Mouse (Mus musculus): Measurements from ENCODE around the gene Bcor. TPM values are rescaled to one million over a fixed set of nuclear protein-coding genes. Genes with fewer than 3 reads are reported as not detected.

Gene Bcor
- total and polyA plus RNA-seq, 2 experiments from 2014 or later, result 12.9 to 45.5 TPM

DNA sequence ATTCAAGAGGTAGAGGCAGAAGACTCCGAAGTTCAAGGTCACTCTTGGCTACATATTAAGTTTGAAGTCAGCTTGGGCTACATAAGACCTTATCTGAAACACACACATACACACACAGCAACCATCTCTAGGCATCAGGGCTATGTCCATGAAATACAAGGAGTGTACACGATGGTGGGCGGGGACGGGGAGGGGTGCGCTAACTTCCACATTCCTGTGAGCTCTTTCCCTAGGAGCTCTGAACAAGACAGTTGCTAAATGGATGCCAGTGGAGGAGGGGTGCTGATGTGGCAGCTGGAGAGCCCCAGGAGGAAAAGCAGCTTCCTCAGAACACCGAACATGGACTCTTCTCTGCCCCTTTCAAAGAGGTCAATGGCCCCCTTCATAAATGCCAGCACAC lies 49.6 kb downstream of the Bcor start:
- no peaks in the 10 kb centered on the region for H3K4me1 ChIP-seq (ENCODE audit: insufficient read depth, low read length)
- no peak overlapping the region for H3K9ac ChIP-seq (replicated peaks; ENCODE audit: low read length, poor library complexity, severe bottlenecking)
- DNase-seq (ENCODE audit: low spot score), result no peak
- TF ChIP-seq CTCF (IDR thresholded peaks at IDR 0.05), result no peak
- H3K4me3 ChIP-seq (ENCODE audit: low read depth, low read length), result no peak overlapping the region
- no peak overlapping the region for H3K4me2 ChIP-seq (ENCODE audit: low read depth, low read length, poor library complexity, severe bottlenecking)
- no peak for ATAC-seq (ENCODE audit: low FRiP score)
- H3K36me3 ChIP-seq (ENCODE audit: insufficient read depth, low read length), result no peaks in the 10 kb centered on the region
- WGBS, result 85% methylated on average over 6 of the region's 6 CpGs
- no peak overlapping the region for H3K27ac ChIP-seq (ENCODE audit: low read depth, low read length)
- no peaks in the 10 kb centered on the region for H3K9me3 ChIP-seq (ENCODE audit: low read length)
- no peaks in the 10 kb centered on the region for H3K27me3 ChIP-seq (ENCODE audit: insufficient read depth, low read length)

DNA sequence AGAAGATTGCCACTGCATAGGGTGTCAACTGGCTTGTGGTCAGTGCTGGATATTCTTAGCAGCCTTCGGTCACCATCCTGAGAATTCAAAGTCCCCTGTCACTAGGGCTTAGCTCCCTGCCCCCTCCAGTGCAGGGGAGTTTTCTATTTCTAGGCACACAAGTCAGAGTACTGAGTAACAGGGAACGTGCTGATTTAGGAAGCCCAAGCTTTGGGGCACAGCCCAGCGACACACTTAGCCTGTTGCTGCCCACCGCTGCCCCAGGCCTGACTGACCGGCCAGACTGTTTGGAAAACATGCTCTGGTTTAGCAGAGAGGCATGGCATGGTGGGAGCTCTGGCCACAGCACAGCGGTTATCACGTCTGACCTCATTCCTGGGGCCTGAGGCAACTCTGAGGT lies 54.8 kb downstream of the Bcor start:
- Histone ChIP-seq H3K4me3 (ENCODE audit: low read depth, low read length) (no peak overlapping the region), H3K27ac (ENCODE audit: low read depth, low read length) (no peak overlapping the region), H3K4me1 (ENCODE audit: insufficient read depth, low read length) (no peaks in the 10 kb centered on the region), H3K36me3 (ENCODE audit: insufficient read depth, low read length) (no peaks in the 10 kb centered on the region), H3K9ac (replicated peaks; ENCODE audit: low read length, poor library complexity, severe bottlenecking) (no peak overlapping the region), H3K4me2 (ENCODE audit: low read depth, low read length, poor library complexity, severe bottlenecking) (no peak overlapping the region), H3K27me3 (ENCODE audit: insufficient read depth, low read length) (no peaks in the 10 kb centered on the region), H3K9me3 (ENCODE audit: low read length) (no peaks in the 10 kb centered on the region)
- ATAC-seq (ENCODE audit: low FRiP score) (no peak), DNase-seq (ENCODE audit: low spot score) (no peak)
- TF ChIP-seq CTCF (IDR thresholded peaks at IDR 0.05), result no peak
- WGBS, result 71% methylated on average over 7 of the region's 7 CpGs

- Histone ChIP-seq H3K9ac (replicated peaks; ENCODE audit: low read length, poor library complexity, severe bottlenecking) (no peak overlapping the region), H3K27ac (ENCODE audit: low read depth, low read length) (no peak overlapping the region), H3K4me2 (ENCODE audit: low read depth, low read length, poor library complexity, severe bottlenecking) (no peak overlapping the region), H3K9me3 (ENCODE audit: low read length) (no peaks in the 10 kb centered on the region), H3K4me1 (ENCODE audit: insufficient read depth, low read length) (no peaks in the 10 kb centered on the region), H3K36me3 (ENCODE audit: insufficient read depth, low read length) (no peaks in the 10 kb centered on the region), H3K27me3 (ENCODE audit: insufficient read depth, low read length) (no peaks in the 10 kb centered on the region), H3K4me3 (ENCODE audit: low read depth, low read length) (no peak overlapping the region)
- no peak for ATAC-seq (ENCODE audit: low FRiP score)
- DNase-seq (ENCODE audit: low spot score), result no peak
- TF ChIP-seq CTCF (IDR thresholded peaks at IDR 0.05), result no peak
- 75% methylated on average over 12 of the region's 12 CpGs for WGBS
Observed at GRCm38 (mm10) chrX:12096783-12097526, 63.2 kb downstream of the Bcor start.

DNA sequence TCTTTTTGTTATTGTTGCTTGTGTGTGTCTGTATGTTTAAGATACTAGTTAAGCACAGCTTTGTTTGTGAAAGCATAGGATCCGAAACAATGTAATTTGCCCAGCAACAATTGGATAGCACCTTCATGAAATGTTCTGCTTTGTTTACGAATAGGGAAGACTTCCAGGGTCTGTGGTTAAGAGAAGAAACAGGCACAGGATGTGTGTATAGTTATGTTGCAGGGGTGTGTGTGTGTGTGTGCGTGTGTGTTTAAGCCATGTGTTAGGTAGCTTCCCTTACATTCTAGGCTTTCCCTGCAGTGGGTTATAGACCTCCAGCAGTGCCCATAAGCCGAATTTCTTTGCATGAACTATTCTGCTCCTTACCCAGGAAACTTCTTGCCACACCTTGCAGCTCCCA lies 66.8 kb downstream of the Bcor start:
- ATAC-seq (ENCODE audit: low FRiP score), result no peak
- WGBS, result 91% methylated on average over 4 of the region's 4 CpGs
- Histone ChIP-seq H3K27ac (ENCODE audit: low read depth, low read length) (no peak overlapping the region), H3K9me3 (ENCODE audit: low read length) (no peaks in the 10 kb centered on the region), H3K27me3 (ENCODE audit: insufficient read depth, low read length) (peaks cover 4% of the 10 kb centered on the region; the same call in 1 of the 2 replicates), H3K9ac (replicated peaks; ENCODE audit: low read length, poor library complexity, severe bottlenecking) (no peak overlapping the region), H3K4me1 (ENCODE audit: insufficient read depth, low read length) (no peaks in the 10 kb centered on the region), H3K4me3 (ENCODE audit: low read depth, low read length) (no peak overlapping the region), H3K4me2 (ENCODE audit: low read depth, low read length, poor library complexity, severe bottlenecking) (no peak overlapping the region), H3K36me3 (ENCODE audit: insufficient read depth, low read length) (no peaks in the 10 kb centered on the region)
- TF ChIP-seq CTCF (IDR thresholded peaks at IDR 0.05), result no peak
- no peak for DNase-seq (ENCODE audit: low spot score)

DNA sequence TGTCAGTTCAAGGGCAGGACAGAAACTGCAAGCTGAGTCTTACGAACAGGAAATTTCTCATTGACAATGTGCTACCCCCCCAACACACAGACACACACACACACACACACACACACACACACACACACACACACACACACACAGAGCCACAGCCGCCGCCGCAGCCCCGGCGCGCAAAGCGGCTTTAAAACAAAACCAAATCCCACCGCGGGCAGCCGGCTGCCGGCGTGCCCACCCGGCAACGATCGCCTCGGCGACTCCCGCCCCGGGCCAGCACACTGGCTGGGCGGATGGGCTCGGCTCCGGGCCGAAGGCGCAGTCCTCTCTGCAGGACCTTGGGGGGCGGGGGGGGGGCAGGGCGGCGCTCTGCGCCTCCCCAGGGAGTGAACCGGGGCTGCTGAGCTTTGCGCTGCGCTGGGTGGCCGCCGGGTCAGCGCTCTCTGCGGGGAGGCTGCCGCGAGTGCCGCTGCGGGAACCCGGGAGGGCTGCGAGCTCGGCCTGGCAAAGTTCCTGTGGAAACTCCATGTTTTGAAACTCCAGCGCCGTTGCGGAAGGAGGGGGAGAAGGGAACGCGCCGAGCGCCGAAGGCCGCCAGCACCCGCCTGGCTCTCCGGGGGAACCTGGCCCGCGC lies 68.6 kb downstream of the Bcor start:
- H3K4me1 ChIP-seq (ENCODE audit: insufficient read depth, low read length), result no peaks in the 10 kb centered on the region
- H3K27me3 ChIP-seq (ENCODE audit: insufficient read depth, low read length), result peaks cover 10% of the 10 kb centered on the region; the same call in 1 of the 2 replicates
- peak overlapping the region; percentile 85 for H3K4me2 ChIP-seq (ENCODE audit: low read depth, low read length, poor library complexity, severe bottlenecking)
- ATAC-seq (ENCODE audit: low FRiP score) (0 out of 2 replicates have a peak, but pooled peaks have one; percentile 1), DNase-seq (ENCODE audit: low spot score) (peak; percentile 9)
- peak overlapping the region; percentile 59 for H3K9ac ChIP-seq (replicated peaks; ENCODE audit: low read length, poor library complexity, severe bottlenecking)
- H3K36me3 ChIP-seq (ENCODE audit: insufficient read depth, low read length), result no peaks in the 10 kb centered on the region
- TF ChIP-seq CTCF (IDR thresholded peaks at IDR 0.05), result no peak
- peak overlapping the region; percentile 49 for H3K4me3 ChIP-seq (ENCODE audit: low read depth, low read length)
- 3% methylated on average over 43 of the region's 56 CpGs for WGBS
- peak overlapping the region; percentile 59; the same call in 1 of the 2 replicates for H3K27ac ChIP-seq (ENCODE audit: low read depth, low read length)
- no peaks in the 10 kb centered on the region for H3K9me3 ChIP-seq (ENCODE audit: low read length)

GRCm38 (mm10) chrX:12090871-12091404 lies 69.2 kb downstream of the Bcor start:
- Histone ChIP-seq H3K9me3 (ENCODE audit: low read length) (no peaks in the 10 kb centered on the region), H3K27ac (ENCODE audit: low read depth, low read length) (peak overlapping the region; percentile 59; the same call in 1 of the 2 replicates), H3K4me1 (ENCODE audit: insufficient read depth, low read length) (no peaks in the 10 kb centered on the region), H3K36me3 (ENCODE audit: insufficient read depth, low read length) (no peaks in the 10 kb centered on the region), H3K27me3 (ENCODE audit: insufficient read depth, low read length) (peaks cover 10% of the 10 kb centered on the region; the same call in 1 of the 2 replicates), H3K4me2 (ENCODE audit: low read depth, low read length, poor library complexity, severe bottlenecking) (peak overlapping the region; percentile 85), H3K4me3 (ENCODE audit: low read depth, low read length) (peak overlapping the region; percentile 49), H3K9ac (replicated peaks; ENCODE audit: low read length, poor library complexity, severe bottlenecking) (peak overlapping the region; percentile 59)
- ATAC-seq (ENCODE audit: low FRiP score) (peak; percentile 47), DNase-seq (ENCODE audit: low spot score) (peak; percentile 58)
- no peak for TF ChIP-seq CTCF (IDR thresholded peaks at IDR 0.05)
- WGBS, result 4% methylated on average over 26 of the region's 47 CpGs
